Mouse (Mus musculus): ENCODE results near the gene F7.

DNA sequence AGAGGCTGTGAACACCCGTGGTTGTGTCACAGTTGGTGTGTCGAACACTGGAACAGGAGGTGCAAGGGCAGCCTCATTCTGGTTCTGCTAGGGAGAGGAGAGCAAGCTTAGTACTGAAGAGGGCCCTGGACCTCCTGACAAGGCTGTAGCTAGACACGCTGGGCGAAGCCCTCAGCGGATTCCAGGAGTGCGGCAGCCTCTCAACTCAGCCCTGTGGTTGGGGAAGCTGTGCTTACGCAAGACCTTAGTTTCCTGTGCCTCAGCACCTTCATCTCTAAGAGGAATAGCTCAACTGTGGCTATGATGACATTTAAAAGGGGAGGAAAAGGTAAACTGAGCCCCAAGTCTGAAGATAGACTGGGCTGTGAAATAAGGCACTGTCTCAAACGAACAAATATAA lies 49.2 kb downstream of the F7 start:
- TF ChIP-seq CTCF (IDR thresholded peaks at IDR 0.05; ENCODE audit: extremely low read depth, insufficient read length, insufficient replicate concordance, low read depth, low read length) (no peak), POLR2A (IDR thresholded peaks at IDR 0.05; ENCODE audit: low read depth, low read length) (no peak)

All from small intestine, adult 2 months (tissue).